Mouse (Mus musculus) MEL (cell line): ENCODE data around the gene Dennd1b. TPM values are rescaled to one million over a fixed set of nuclear protein-coding genes. Genes with fewer than 3 reads are reported as not detected.
A peak's percentile ranks its signal among the peaks of the same experiment; 100 is the strongest.

Experiments used
- DNase-seq: peaks from one replicate; pipeline ENCODE4 v3.0.0; 2011; ENCODE audit warnings: low read depth, low spot score
- H3K27ac ChIP-seq: 2 replicates; pipeline ENCODE4 v1.5.1; 2012; ENCODE audit warnings: low read depth, mild to moderate bottlenecking, control low read depth, low read length, moderate library complexity; ENCODE audit not compliant: control insufficient read depth
- H3K27me3 ChIP-seq, 2 experiments: fragments of 150-350 bp in 1 of 2; sonication (generic) in 1 of 2; 2 replicates each; pipeline ENCODE4 v1.6.1; 2012; ENCODE audit warnings: low read length in 2 of 2, mild to moderate bottlenecking in 2 of 2, improper control_type of control experiment in 1 of 2, moderate library complexity in 1 of 2; ENCODE audit not compliant: insufficient read depth in 2 of 2, control insufficient read depth in 1 of 2
- H3K36me3 ChIP-seq, 2 experiments: 2 replicates each; pipeline ENCODE4 v1.6.1; 2012 to 2014; ENCODE audit warnings: low read length in 2 of 2, improper control_type of control experiment in 1 of 2, inconsistent platforms in 1 of 2, mild to moderate bottlenecking in 1 of 2; ENCODE audit not compliant: insufficient read depth in 2 of 2, control insufficient read depth in 1 of 2
- H3K4me1 ChIP-seq, 2 experiments: fragments of 150-350 bp in 1 of 2; sonication (generic) in 1 of 2; 2 replicates each; pipeline ENCODE4 v1.6.1; 2012; ENCODE audit warnings: low read length in 2 of 2, improper control_type of control experiment in 1 of 2, mild to moderate bottlenecking in 1 of 2; ENCODE audit not compliant: insufficient read depth in 2 of 2, control insufficient read depth in 1 of 2
- H3K4me3 ChIP-seq, 2 experiments: fragments of 150-350 bp in 1 of 2; sonication (generic) in 1 of 2; 2 replicates each; pipeline ENCODE4 v1.5.1; 2012; ENCODE audit warnings: low read depth in 2 of 2, low read length in 2 of 2, mild to moderate bottlenecking in 2 of 2, moderate library complexity in 2 of 2, control low read depth in 1 of 2, improper control_type of control experiment in 1 of 2; ENCODE audit not compliant: control insufficient read depth in 1 of 2, insufficient read depth in 1 of 2
- H3K79me2 ChIP-seq: 2 replicates; pipeline ENCODE4 v1.6.1; 2012; ENCODE audit warnings: mild to moderate bottlenecking, low read length, moderate library complexity; ENCODE audit not compliant: control insufficient read depth, poor library complexity, insufficient read depth
- H3K9ac ChIP-seq: 2 replicates; pipeline ENCODE4 v1.6.1; 2012; ENCODE audit warnings: low read depth, mild to moderate bottlenecking, control low read depth, low read length, moderate library complexity; ENCODE audit not compliant: control insufficient read depth, poor library complexity, severe bottlenecking
- H3K9me3 ChIP-seq: fragments of 150-350 bp; sonication (generic); replicated peaks from 2 replicates; pipeline ENCODE4 v1.6.1; 2012; ENCODE audit warnings: mild to moderate bottlenecking, low read length, improper control_type of control experiment, moderate library complexity; ENCODE audit not compliant: insufficient read depth
- BHLHE40 ChIP-seq: IDR thresholded peaks from 2 replicates; pipeline ENCODE4 v1.6.1; 2012; ENCODE audit warnings: low read depth, mild to moderate bottlenecking, inconsistent platforms, low read length, improper control_type of control experiment, borderline replicate concordance
- CHD1 ChIP-seq: IDR thresholded peaks from 2 replicates; pipeline ENCODE4 v1.6.1; 2012; ENCODE audit warnings: low read depth, mild to moderate bottlenecking, inconsistent platforms, low read length, improper control_type of control experiment
- CHD2 ChIP-seq: IDR thresholded peaks from 2 replicates; pipeline ENCODE4 v1.6.1; 2011; ENCODE audit warnings: low read length, improper control_type of control experiment
- ELF1 ChIP-seq: IDR thresholded peaks from 2 replicates; pipeline ENCODE4 v1.6.1; 2014; ENCODE audit warnings: low read depth, mild to moderate bottlenecking, inconsistent platforms, low read length, improper control_type of control experiment, moderate library complexity
- EP300 ChIP-seq, 2 experiments: IDR thresholded peaks; 2 replicates each; pipeline ENCODE4 v1.6.1; 2011; ENCODE audit warnings: improper control_type of control experiment in 2 of 2, low read length in 2 of 2, low read depth in 1 of 2, mild to moderate bottlenecking in 1 of 2
- GABPA ChIP-seq: IDR thresholded peaks from 2 replicates; pipeline ENCODE4 v1.6.1; 2012; ENCODE audit warnings: low read depth, mild to moderate bottlenecking, inconsistent platforms, low read length, improper control_type of control experiment, moderate library complexity
- KAT2A ChIP-seq: conservative IDR thresholded peaks from 2 replicates; pipeline ENCODE4 v1.6.1; 2012; ENCODE audit warnings: low read depth, low read length, improper control_type of control experiment, inconsistent platforms
- MAX ChIP-seq: IDR thresholded peaks from 2 replicates; pipeline ENCODE4 v1.6.1; 2011; ENCODE audit warnings: low read length, improper control_type of control experiment
- MAZ ChIP-seq: IDR thresholded peaks from 2 replicates; pipeline ENCODE4 v1.6.1; 2012; ENCODE audit warnings: low read depth, mild to moderate bottlenecking, inconsistent platforms, low read length, improper control_type of control experiment
- MXI1 ChIP-seq: IDR thresholded peaks from 2 replicates; pipeline ENCODE4 v1.6.1; 2011; ENCODE audit warnings: mild to moderate bottlenecking, low read depth, low read length, improper control_type of control experiment
- MYB ChIP-seq: IDR thresholded peaks from 2 replicates; pipeline ENCODE4 v1.6.1; 2011; ENCODE audit warnings: mild to moderate bottlenecking, low read depth, low read length, improper control_type of control experiment
- MYC ChIP-seq: IDR thresholded peaks from 2 replicates; pipeline ENCODE4 v1.6.1; 2011; ENCODE audit warnings: low read depth, mild to moderate bottlenecking, low read length, improper control_type of control experiment, moderate library complexity
- NELFE ChIP-seq: IDR thresholded peaks from 2 replicates; pipeline ENCODE4 v1.6.1; 2011; ENCODE audit warnings: low read depth, low read length, improper control_type of control experiment
- NRF1 ChIP-seq: IDR thresholded peaks from 2 replicates; pipeline ENCODE4 v1.6.1; 2014; ENCODE audit warnings: low read depth, mild to moderate bottlenecking, inconsistent platforms, low read length, improper control_type of control experiment, moderate library complexity; ENCODE audit not compliant: poor library complexity, insufficient read depth, severe bottlenecking
- POLR2A ChIP-seq, 2 experiments: IDR thresholded peaks; 2 replicates each; pipeline ENCODE4 v1.6.1; 2011 to 2012; ENCODE audit warnings: low read length in 2 of 2, mild to moderate bottlenecking in 2 of 2, control low read depth in 1 of 2, improper control_type of control experiment in 1 of 2, low read depth in 1 of 2, moderate library complexity in 1 of 2; ENCODE audit not compliant: control insufficient read depth in 1 of 2, insufficient read depth in 1 of 2, poor library complexity in 1 of 2
- RAD21 ChIP-seq: IDR thresholded peaks from 2 replicates; pipeline ENCODE4 v1.6.1; 2011; ENCODE audit warnings: mild to moderate bottlenecking, low read depth, low read length, improper control_type of control experiment
- SIN3A ChIP-seq: IDR thresholded peaks from 2 replicates; pipeline ENCODE4 v1.6.1; 2012; ENCODE audit warnings: low read length, improper control_type of control experiment, inconsistent platforms
- SMC3 ChIP-seq: IDR thresholded peaks from 2 replicates; pipeline ENCODE4 v1.6.1; 2011; ENCODE audit warnings: low read depth, low read length, improper control_type of control experiment
- TAL1 ChIP-seq: IDR thresholded peaks from 2 replicates; pipeline ENCODE4 v1.6.1; 2012; ENCODE audit warnings: mild to moderate bottlenecking, inconsistent platforms, low read length, moderate library complexity, mixed read lengths
- TBP ChIP-seq: IDR thresholded peaks from 2 replicates; pipeline ENCODE4 v1.8.0; 2011; ENCODE audit warnings: low read depth, low read length, improper control_type of control experiment
- TCF12 ChIP-seq: IDR thresholded peaks from 2 replicates; pipeline ENCODE4 v1.6.1; 2014; ENCODE audit warnings: low read depth, mild to moderate bottlenecking, inconsistent platforms, low read length, improper control_type of control experiment, moderate library complexity
- UBTF ChIP-seq: IDR thresholded peaks from 2 replicates; pipeline ENCODE4 v1.6.1; 2012; ENCODE audit warnings: low read depth, mild to moderate bottlenecking, inconsistent platforms, low read length, improper control_type of control experiment, moderate library complexity, borderline replicate concordance; ENCODE audit not compliant: insufficient read depth
- USF1 ChIP-seq: IDR thresholded peaks from 2 replicates; pipeline ENCODE4 v1.6.1; 2014; ENCODE audit warnings: low read depth, mild to moderate bottlenecking, inconsistent platforms, low read length, improper control_type of control experiment, moderate library complexity
- USF2 ChIP-seq, 2 experiments: IDR thresholded peaks; 2 replicates each; pipeline ENCODE4 v1.6.1; 2011 to 2012; ENCODE audit warnings: improper control_type of control experiment in 2 of 2, low read length in 2 of 2, borderline replicate concordance in 1 of 2, inconsistent platforms in 1 of 2, low read depth in 1 of 2, mild to moderate bottlenecking in 1 of 2; ENCODE audit not compliant: insufficient read depth in 1 of 2
- ZKSCAN1 ChIP-seq: IDR thresholded peaks from 2 replicates; pipeline ENCODE4 v1.6.1; 2012; ENCODE audit warnings: low read depth, mild to moderate bottlenecking, inconsistent platforms, low read length, improper control_type of control experiment, moderate library complexity
- polyA plus RNA-seq, 2 experiments: library from polyadenylated mRNA; stranded (reverse) in 1 of 2; unstranded in 1 of 2; fragments of >175 nt in 1 of 2; fragments of >200 nt in 1 of 2; gene quantifications; 2 replicates each; pipeline versions ENCODE4 v1.2.1 to v1.2.4; 2012; ENCODE audit warnings: low replicate concordance in 2 of 2, low read depth in 1 of 2; ENCODE audit not compliant: insufficient read length in 2 of 2, insufficient read depth in 1 of 2, missing spikeins in 1 of 2
- total RNA-seq: library from RNA; depleted of rRNA; stranded (reverse); fragments of 300-350 nt; gene quantifications from 2 replicates; pipeline ENCODE4 v1.2.3, GENCODE M21; 2012

The Dennd1b gene
- total and polyA plus RNA-seq, 3 experiments = 3.9 to 4.1 TPM; not detected in 1

- DNase-seq = peak; percentile 46
Observed at GRCm38 (mm10) chr1:139036768-139037507, 73.7 kb downstream of the Dennd1b start.

GRCm38 (mm10) chr1:139038074-139038473 is 74.8 kb downstream of the Dennd1b start:
- Histone ChIP-seq H3K9me3 (no peaks in the 10 kb centered on the region), H3K27me3 (no peaks in the 10 kb centered on the region), H3K79me2 (no peaks in the 10 kb centered on the region), H3K4me3 (no peak overlapping the region), H3K27ac (no peak overlapping the region), H3K4me1 (peaks cover 2 to 5% of the 10 kb centered on the region in 2 experiments; a peak in 2 of 4 replicates), H3K36me3 (peaks cover 0 to 2% of the 10 kb centered on the region in 2 experiments; a peak in 1 of 4 replicates), H3K9ac (no peak overlapping the region)
- no peak for DNase-seq
- TF ChIP-seq MAZ (no peak), TCF12 (no peak), SIN3A (no peak), GABPA (no peak), KAT2A (no peak)

More at GRCm38 (mm10) chr1:139036768-139037507, 73.7 kb downstream of the Dennd1b start:
- H3K27me3 ChIP-seq = no peaks in the 10 kb centered on the region
- H3K9ac ChIP-seq = no peak overlapping the region
- TF ChIP-seq MYB (peak; percentile 54), BHLHE40 (no peak), USF2 (IDR thresholded peaks at IDR 0.05; ENCODE audit: borderline replicate concordance in 1 of 2, insufficient read depth in 1 of 2, low read depth in 1 of 2, low read length in 2 of 2) (no peak)
- H3K4me1 ChIP-seq = peaks cover 2 to 7% of the 10 kb centered on the region in 2 experiments; a peak in 2 of 4 replicates
- H3K9me3 ChIP-seq = no peaks in the 10 kb centered on the region
- no peak overlapping the region; the same call in 1 of the 2 replicates for H3K27ac ChIP-seq
- H3K4me3 ChIP-seq = no peak overlapping the region
- H3K36me3 ChIP-seq = peaks cover 0 to 5% of the 10 kb centered on the region in 2 experiments; a peak in 2 of 4 replicates
- no peaks in the 10 kb centered on the region for H3K79me2 ChIP-seq

GRCm38 (mm10) chr1:139038620-139039019 is 75.4 kb downstream of the Dennd1b start:
- Histone ChIP-seq H3K9me3 (no peaks in the 10 kb centered on the region), H3K9ac (no peak overlapping the region), H3K36me3 (peaks cover 0 to 2% of the 10 kb centered on the region in 2 experiments; a peak in 1 of 4 replicates), H3K4me1 (peaks cover 2 to 5% of the 10 kb centered on the region in 2 experiments; a peak in 2 of 4 replicates), H3K4me3 (no peak overlapping the region)
- TF ChIP-seq ZKSCAN1 = no peak
- TF ChIP-seq MAX = no peak
- TF ChIP-seq USF1 = no peak
- no peak for TF ChIP-seq CHD1
- TF ChIP-seq TBP = no peak
- no peak for TF ChIP-seq TAL1
- TF ChIP-seq RAD21 = no peak
- TF ChIP-seq EP300 (IDR thresholded peaks at IDR 0.05; ENCODE audit: low read depth in 1 of 2, low read length in 2 of 2) = no peak
- TF ChIP-seq NRF1 = no peak
- TF ChIP-seq MYC = no peak
- TF ChIP-seq UBTF = no peak
- no peak for TF ChIP-seq KAT2A
- TF ChIP-seq NELFE = no peak
- no peak for TF ChIP-seq CHD2
- TF ChIP-seq ELF1 = no peak
- no peak for TF ChIP-seq POLR2A (IDR thresholded peaks at IDR 0.05; ENCODE audit: control insufficient read depth in 1 of 2, insufficient read depth in 1 of 2, low read depth in 1 of 2, low read length in 2 of 2, poor library complexity in 1 of 2)
- TF ChIP-seq SMC3 = no peak
- no peak for TF ChIP-seq MXI1
- TF ChIP-seq, all 39 proteins: peak for 0
- Histone ChIP-seq H3K79me2 (no peaks in the 10 kb centered on the region), H3K27me3 (no peaks in the 10 kb centered on the region), H3K27ac (no peak overlapping the region)
- no peak for DNase-seq
